Mouse (Mus musculus) stomach, postnatal 0 days (tissue): ENCODE measurements at regions not wholly inside any gene's neighbourhood (a gene's known extent, or its start where the extent isn't known, plus 50 kb on each side); places are given as distances from the start of the nearest gene placed in this dataset.

Experiments
- CTCF ChIP-seq: IDR thresholded peaks from 2 replicates; pipeline ENCODE4 v1.5.1; 2016; ENCODE audit warnings: antibody characterized with exemption, low read depth, mild to moderate bottlenecking, moderate library complexity
- EP300 ChIP-seq: optimal IDR thresholded peaks from 2 replicates; pipeline ENCODE3; 2016; ENCODE audit warnings: antibody characterized with exemption

GRCm38 (mm10) chr11:6779752-6780151 lies 57.7 kb downstream of the Gm11983 start:
- TF ChIP-seq CTCF (no peak), EP300 (no peak)
